Mouse (Mus musculus): ENCODE measurements at regions not wholly inside any gene's neighbourhood (a gene's known extent, or its start where the extent isn't known, plus 50 kb on each side); places are given as distances from the start of the nearest gene placed in this dataset.
A peak's percentile ranks its signal among the peaks of the same experiment; 100 is the strongest.

DNA sequence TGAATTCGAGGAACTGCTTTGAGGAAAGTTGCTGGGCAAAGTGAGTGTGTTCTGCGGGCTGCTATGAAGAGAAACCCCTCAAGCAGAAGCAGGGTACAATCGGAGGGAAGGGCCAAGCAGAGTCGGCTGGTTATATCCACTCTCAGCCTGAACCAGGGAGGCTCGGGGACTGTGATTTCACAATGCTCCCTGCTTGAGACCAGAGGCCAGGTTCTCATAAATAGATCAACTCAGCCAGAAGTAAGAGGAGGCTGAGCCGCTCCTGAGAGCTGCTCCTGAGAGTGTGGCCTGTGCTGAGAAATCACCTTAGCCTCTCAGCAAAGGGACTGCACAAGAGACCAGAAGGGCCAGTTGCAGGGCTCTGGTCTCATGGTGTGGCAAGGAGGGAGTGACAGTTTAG lies 149.6 kb downstream of the Tfap2c start:
- DNase-seq (ENCODE audit: low read depth, low spot score), result no peak

- DNase-seq (ENCODE audit: low read depth, low spot score), result no peak
These were observed 150.3 kb downstream of the Tfap2c start for GRCm38 (mm10) chr2:172699654-172700053.

DNA sequence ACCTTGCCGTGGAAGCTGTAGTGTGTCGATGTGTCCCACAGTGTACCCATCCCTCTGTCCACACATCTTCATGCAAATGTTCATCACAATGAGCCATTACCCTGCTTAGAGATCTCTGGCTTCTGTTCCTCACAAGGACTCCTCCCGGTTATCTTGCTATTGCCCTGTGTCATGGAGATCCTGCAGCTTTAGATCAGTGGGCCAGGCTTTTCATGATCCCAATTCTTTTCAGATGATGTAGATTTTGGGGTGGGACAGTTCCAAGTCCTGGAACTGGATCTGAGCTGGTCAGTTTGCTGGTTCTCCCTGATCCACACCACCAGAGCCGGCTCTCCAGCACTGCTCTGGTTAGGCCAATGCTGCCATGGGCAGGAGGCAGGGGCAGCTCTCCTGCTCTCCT lies 161.2 kb downstream of the Tfap2c start:
- no peak for DNase-seq (ENCODE audit: low read depth, low spot score)

DNA sequence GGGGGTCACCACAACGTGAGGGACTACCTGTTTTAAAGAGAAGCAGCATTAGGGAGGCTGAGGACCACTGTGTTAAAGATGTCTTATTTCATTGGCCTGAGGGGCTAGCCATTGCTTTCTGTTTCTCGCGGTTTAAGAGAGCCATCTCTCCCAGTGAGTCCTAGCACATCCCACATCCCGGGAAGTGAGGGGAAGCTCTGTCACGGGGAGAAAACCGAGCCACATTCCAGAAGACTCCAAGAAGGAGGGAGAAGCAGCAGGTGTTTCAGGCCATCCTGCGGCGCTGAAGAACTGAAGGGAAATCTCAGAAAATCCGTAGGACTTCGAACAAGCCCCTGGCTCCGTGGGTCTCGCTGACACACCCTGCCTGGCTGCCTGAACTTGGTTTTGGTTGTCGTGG lies 177.3 kb downstream of the Tfap2c start:
- DNase-seq (ENCODE audit: low read depth, low spot score), result no peak

- DNase-seq (ENCODE audit: low read depth, low spot score), result no peak
These were observed 178.2 kb downstream of the Tfap2c start for GRCm38 (mm10) chr2:172727576-172727975.

DNA sequence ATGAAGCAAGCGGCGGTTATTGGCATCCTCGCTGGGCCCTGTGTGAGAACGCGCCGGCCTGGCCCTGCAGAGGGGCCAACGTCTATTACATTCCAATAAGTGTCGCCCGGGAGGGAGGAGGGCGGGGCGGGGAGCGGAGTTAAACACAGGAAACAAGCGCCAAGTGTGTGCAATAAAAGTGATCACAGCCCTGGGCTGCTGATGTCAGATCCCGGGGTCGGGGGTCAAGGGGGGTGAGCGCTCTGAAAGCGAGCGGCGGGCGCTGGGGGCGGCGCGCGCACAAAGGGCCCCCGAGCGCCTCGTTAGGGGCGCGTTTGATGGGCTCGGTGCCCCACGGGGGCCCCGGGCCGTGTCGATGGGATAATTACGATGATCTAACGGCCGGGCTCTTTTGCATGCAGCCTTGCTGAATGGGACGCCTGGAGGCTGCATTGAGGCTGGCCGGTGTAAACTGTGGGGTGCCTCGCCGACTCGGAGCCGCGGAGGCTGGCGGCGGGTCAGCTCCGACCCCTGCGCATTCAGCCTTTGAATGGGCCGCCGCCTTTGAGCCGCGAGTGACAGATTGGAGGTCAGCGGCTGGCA lies 178.9 kb downstream of the Tfap2c start:
- no peak for DNase-seq (ENCODE audit: low read depth, low spot score)

DNA sequence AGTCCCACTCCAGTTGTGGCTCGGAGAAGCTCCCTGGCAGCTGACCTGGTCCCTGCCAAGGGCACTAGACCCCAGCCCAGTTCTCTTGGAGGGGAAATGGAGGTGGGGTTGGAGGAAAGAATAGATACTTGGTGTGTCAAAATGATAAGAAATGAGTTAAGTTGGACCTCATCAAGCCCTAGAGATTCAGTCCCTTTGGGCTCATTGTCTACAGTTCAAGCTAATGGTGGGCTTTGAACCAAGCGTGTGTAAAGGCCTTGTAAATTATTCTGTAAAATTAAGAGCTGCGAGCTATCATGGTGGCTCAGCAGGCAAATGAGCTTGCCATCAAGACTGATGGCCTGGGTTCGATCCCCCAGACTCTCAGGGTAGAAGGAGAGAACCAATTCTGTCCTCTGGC lies 179.8 kb downstream of the Tfap2c start:
- no peak for DNase-seq (ENCODE audit: low read depth, low spot score)

DNA sequence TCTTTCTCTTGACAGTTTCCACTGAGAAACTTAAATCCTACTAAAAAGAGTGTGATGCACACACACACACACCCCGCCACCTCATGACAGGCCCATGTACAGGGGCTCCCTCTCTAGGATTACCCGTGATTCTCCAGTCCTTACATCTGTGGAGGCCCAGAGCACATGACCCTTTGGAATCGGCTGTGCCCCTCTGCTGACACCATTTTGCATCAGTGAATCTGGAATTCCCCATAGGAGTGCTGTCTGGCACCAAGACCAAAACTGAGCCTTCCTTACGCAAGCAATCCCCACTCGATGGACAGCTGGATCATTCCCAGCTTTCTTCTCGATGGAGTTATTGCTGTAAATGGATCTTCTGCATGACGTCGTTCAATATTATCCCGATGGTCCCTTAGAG lies 180.3 kb downstream of the Tfap2c start:
- no peak for DNase-seq (ENCODE audit: low read depth, low spot score)

DNA sequence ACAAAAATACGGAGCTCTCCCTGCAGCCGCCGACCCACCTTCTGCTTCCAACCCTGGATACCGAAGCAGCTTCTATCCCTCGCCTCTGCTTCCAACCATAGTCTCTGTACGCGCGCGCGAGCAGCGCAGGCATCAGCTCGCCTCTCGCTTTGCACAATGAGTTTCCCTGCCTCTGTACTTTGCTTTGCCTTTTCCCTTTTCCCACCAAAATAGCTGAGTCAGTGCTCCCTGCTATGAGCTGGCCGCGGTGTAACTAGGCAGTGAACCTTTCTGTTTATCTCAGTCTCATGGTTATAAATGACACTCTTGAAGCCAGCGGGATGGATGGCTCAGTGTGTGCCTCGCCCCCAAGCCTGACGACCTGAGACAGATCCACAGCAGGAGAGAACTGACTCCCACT lies 182.0 kb downstream of the Tfap2c start:
- no peak for DNase-seq (ENCODE audit: low read depth, low spot score)

- DNase-seq (ENCODE audit: low read depth, low spot score), result no peak
These were observed 183.2 kb downstream of the Tfap2c start for GRCm38 (mm10) chr2:172732453-172733210.

GRCm38 (mm10) chr2:172733403-172733995 lies 184.1 kb downstream of the Tfap2c start:
- peak; percentile 49 for DNase-seq (ENCODE audit: low read depth, low spot score)

DNA sequence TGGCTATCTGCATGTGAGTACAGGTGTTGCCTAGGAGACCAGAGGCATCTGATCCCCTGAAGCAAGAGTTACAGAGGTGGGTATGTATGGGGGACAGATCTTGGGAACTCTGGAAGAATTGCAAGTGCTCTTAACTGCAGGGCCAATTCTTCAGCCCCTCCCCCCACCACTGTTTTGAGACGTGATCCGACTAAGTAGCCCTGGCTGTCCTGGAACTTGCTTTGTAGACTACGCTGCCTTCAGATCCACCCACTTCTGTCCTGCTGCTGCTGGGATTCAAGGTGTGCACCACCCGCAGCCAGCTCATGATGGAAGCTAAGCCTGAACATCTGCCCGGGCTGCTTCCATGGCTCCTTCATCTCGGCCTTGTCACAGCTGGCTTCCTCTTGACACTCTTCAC lies 186.2 kb downstream of the Tfap2c start:
- DNase-seq (ENCODE audit: low read depth, low spot score), result no peak

GRCm38 (mm10) chr2:172739041-172739491 lies 189.7 kb downstream of the Tfap2c start:
- DNase-seq (ENCODE audit: low read depth, low spot score), result peak; percentile 56

- DNase-seq (ENCODE audit: low read depth, low spot score), result no peak
These were observed 190.1 kb downstream of the Tfap2c start for GRCm38 (mm10) chr2:172739529-172739928.

GRCm38 (mm10) chr2:172751364-172751763 lies 188.8 kb downstream of the Bmp7 start:
- no peak for DNase-seq (ENCODE audit: low read depth, low spot score)

GRCm38 (mm10) chr2:172755686-172756471 lies 184.2 kb downstream of the Bmp7 start:
- DNase-seq (ENCODE audit: low read depth, low spot score), result no peak

- DNase-seq (ENCODE audit: low read depth, low spot score), result no peak
These were observed 183.7 kb downstream of the Bmp7 start for GRCm38 (mm10) chr2:172756472-172756860.

- DNase-seq (ENCODE audit: low read depth, low spot score), result no peak
These were observed 181.6 kb downstream of the Bmp7 start for GRCm38 (mm10) chr2:172758497-172758896.

DNA sequence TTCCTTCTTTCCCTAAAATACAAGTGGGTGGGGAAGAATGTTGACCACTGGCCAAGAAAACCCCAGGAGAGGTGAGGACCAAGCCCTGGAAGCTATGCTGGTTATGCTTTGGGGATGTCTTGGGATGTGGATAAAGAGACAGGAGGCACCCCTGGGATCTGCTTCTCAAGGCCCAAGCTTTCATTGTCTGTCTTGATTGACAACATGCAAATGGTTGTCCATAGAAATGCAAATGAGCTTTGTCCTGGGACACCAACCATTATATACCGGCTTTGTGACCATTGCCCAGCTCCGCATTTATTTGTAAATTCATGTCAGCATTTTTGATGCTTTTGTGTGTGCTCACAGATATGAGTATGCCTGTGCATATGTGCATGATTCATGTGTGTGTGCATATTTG lies 174.9 kb downstream of the Bmp7 start:
- no peak for DNase-seq (ENCODE audit: low read depth, low spot score)

DNA sequence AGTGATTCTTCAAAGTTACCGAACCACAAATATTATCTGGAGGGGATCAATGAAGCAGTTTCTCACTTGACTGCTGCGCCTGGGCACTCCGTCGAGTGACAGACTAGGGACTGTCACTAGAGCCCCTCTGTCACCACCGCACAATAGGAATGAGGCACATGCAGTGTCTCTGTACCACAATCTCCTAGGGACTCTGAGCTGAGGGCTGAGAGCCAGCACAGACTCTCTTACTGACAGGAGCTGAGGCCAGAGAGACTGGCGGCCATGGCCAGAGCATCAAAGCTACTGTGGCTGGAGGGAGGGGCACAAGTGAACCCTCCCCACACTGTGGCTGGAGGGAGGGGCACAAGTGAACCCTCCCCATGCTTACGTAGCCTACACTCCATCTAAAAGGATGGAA lies 173.7 kb downstream of the Bmp7 start:
- no peak for DNase-seq (ENCODE audit: low read depth, low spot score)

- DNase-seq (ENCODE audit: low read depth, low spot score), result no peak
These were observed 171.4 kb downstream of the Bmp7 start for GRCm38 (mm10) chr2:172768756-172769155.

- no peak for DNase-seq (ENCODE audit: low read depth, low spot score)
These were observed 170.1 kb downstream of the Bmp7 start for GRCm38 (mm10) chr2:172770061-172770460.
